Mouse (Mus musculus) lung, postnatal 0 days (tissue): ENCODE data around the gene Pdp2.

Source experiments
- CTCF ChIP-seq: IDR thresholded peaks from 2 replicates; pipeline ENCODE4 v1.5.1; 2016; ENCODE audit warnings: antibody characterized with exemption, mild to moderate bottlenecking
- EP300 ChIP-seq: IDR thresholded peaks from 2 replicates; pipeline ENCODE4 v1.6.1; 2016; ENCODE audit warnings: antibody characterized with exemption, mild to moderate bottlenecking, control low read depth

DNA sequence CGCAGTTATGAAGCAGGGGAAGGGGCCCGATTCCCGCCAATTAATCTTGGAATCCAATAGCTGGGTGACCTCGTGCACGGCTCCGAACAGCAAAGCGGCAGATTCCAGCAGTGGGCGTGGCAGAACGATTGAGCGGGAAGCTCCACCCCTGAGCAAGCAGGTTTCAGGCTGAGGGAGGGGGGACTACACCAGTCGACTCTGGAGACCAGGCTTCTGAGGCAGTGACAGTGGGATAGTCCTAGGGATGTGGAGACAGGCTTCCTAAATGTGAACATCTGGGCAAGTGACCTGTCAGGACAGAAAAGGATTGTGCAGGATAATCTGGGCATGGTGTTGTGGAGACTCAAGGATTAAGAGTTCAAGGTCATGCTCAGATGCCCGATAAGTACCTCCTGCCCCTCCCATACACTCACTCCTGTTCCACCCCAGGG lies 10.7 kb downstream of the Pdp2 start:
- no peak for TF ChIP-seq CTCF
- no peak for TF ChIP-seq EP300
